Mouse (Mus musculus) midbrain, embryonic 11.5 days (tissue): Measurements from ENCODE around the gene Gm1123. TPM values are rescaled to one million over a fixed set of nuclear protein-coding genes. Genes with fewer than 3 reads are reported as not detected.

Experiments used
- ATAC-seq: fragments of 200-750 bp; cut with Nextera tagmentation; 2 replicates; pipeline ENCODE4 v1.8.0; 2017; ENCODE audit warnings: moderate TSS enrichment, moderate library complexity; ENCODE audit not compliant: low FRiP score
- DNase-seq: peaks from one replicate; pipeline ENCODE4 v3.0.0; 2015; ENCODE audit warnings: low spot score; ENCODE audit errors: missing footprints
- H3K27ac ChIP-seq: fragments of 300-500 bp; sonication (generic); 2 replicates; pipeline ENCODE4 v1.5.1; 2014; ENCODE audit warnings: low read depth, low read length
- H3K27me3 ChIP-seq: fragments of 300-500 bp; sonication (generic); 2 replicates; pipeline ENCODE4 v1.6.1; 2014; ENCODE audit warnings: mild to moderate bottlenecking, low read length, moderate library complexity, mixed read lengths; ENCODE audit not compliant: control insufficient read depth, insufficient read depth
- H3K36me3 ChIP-seq: fragments of 300-500 bp; sonication (generic); 2 replicates; pipeline ENCODE4 v1.6.1; 2014; ENCODE audit warnings: mild to moderate bottlenecking, low read length, moderate library complexity, mixed read lengths; ENCODE audit not compliant: control insufficient read depth, insufficient read depth
- H3K4me1 ChIP-seq: fragments of 300-500 bp; sonication (generic); 2 replicates; pipeline ENCODE4 v1.6.1; 2014; ENCODE audit warnings: low read length; ENCODE audit not compliant: control insufficient read depth, insufficient read depth
- H3K4me2 ChIP-seq: fragments of 300-500 bp; sonication (generic); 2 replicates; pipeline ENCODE4 v1.6.1; 2014; ENCODE audit warnings: mild to moderate bottlenecking, moderate library complexity
- H3K4me3 ChIP-seq: fragments of 300-500 bp; sonication (generic); 2 replicates; pipeline ENCODE4 v1.5.1; 2014; ENCODE audit warnings: low read depth, low read length
- H3K9ac ChIP-seq: fragments of 300-500 bp; sonication (generic); 2 replicates; pipeline ENCODE4 v1.6.1; 2014; ENCODE audit warnings: low read length
- H3K9me3 ChIP-seq: fragments of 300-500 bp; sonication (generic); 2 replicates; pipeline ENCODE4 v1.6.1; 2016; ENCODE audit warnings: low read length; ENCODE audit not compliant: control insufficient read depth
- WGBS: fragments of 180-500 bp; shearing (Covaris S2); extraction: QIAGEN DNeasy Blood & Tissue Kit; methylation state at CpG from one replicate; pipeline ENCODE4 v1.1.7; 2014; 5-methylcytosine and 5-hydroxymethylcytosine counted together
- polyA plus RNA-seq: library from polyadenylated mRNA; unstranded; fragments of >200 nt; fragmentation: Nextera tagmentation; extraction: Ambion mirVana; gene quantifications from 2 replicates; pipeline ENCODE4 v1.2.1, GENCODE M21; 2014

Gene Gm1123
- polyA plus RNA-seq, 1 experiment from 2014 or later, result 0.08 TPM

GRCm38 (mm10) chr9:99016759-99017158 is 18.8 kb downstream of the Gm1123 start:
- H3K4me1 ChIP-seq, result no peaks in the 10 kb centered on the region
- no peak overlapping the region for H3K9ac ChIP-seq
- H3K27ac ChIP-seq, result no peak overlapping the region
- ATAC-seq (no peak), DNase-seq (peak; percentile 1)
- H3K27me3 ChIP-seq, result no peaks in the 10 kb centered on the region
- no peak overlapping the region for H3K4me2 ChIP-seq
- no peaks in the 10 kb centered on the region for H3K36me3 ChIP-seq
- WGBS, result 80% methylated on average over 3 of the region's 3 CpGs
- no peaks in the 10 kb centered on the region for H3K9me3 ChIP-seq
- H3K4me3 ChIP-seq, result no peak overlapping the region

- WGBS, result 80% methylated on average over 3 of the region's 3 CpGs
- no peaks in the 10 kb centered on the region for H3K27me3 ChIP-seq
- no peak overlapping the region for H3K4me3 ChIP-seq
- ATAC-seq (no peak), DNase-seq (peak; percentile 64)
- no peak overlapping the region for H3K9ac ChIP-seq
- no peaks in the 10 kb centered on the region for H3K36me3 ChIP-seq
- no peaks in the 10 kb centered on the region for H3K4me1 ChIP-seq
- no peaks in the 10 kb centered on the region for H3K9me3 ChIP-seq
- H3K27ac ChIP-seq, result no peak overlapping the region
- no peak overlapping the region for H3K4me2 ChIP-seq
Measured at GRCm38 (mm10) chr9:99016301-99016700, 19.2 kb downstream of the Gm1123 start.

GRCm38 (mm10) chr9:99009898-99010199 is 25.7 kb downstream of the Gm1123 start:
- Histone ChIP-seq H3K4me3 (no peak overlapping the region), H3K4me1 (no peaks in the 10 kb centered on the region), H3K9me3 (no peaks in the 10 kb centered on the region), H3K4me2 (no peak overlapping the region), H3K27ac (no peak overlapping the region), H3K27me3 (no peaks in the 10 kb centered on the region), H3K9ac (no peak overlapping the region), H3K36me3 (no peaks in the 10 kb centered on the region)
- DNase-seq, result no peak
- WGBS, result 92% methylated on average over 3 of the region's 3 CpGs
- no peak for ATAC-seq

- DNase-seq (peak; percentile 64), ATAC-seq (no peak)
- WGBS, result 82% methylated on average over 12 of the region's 12 CpGs
- H3K4me1 ChIP-seq, result no peaks in the 10 kb centered on the region
- no peaks in the 10 kb centered on the region for H3K36me3 ChIP-seq
- no peak overlapping the region for H3K9ac ChIP-seq
- no peak overlapping the region for H3K4me3 ChIP-seq
- no peaks in the 10 kb centered on the region for H3K27me3 ChIP-seq
- H3K9me3 ChIP-seq, result no peaks in the 10 kb centered on the region
- no peak overlapping the region for H3K27ac ChIP-seq
- no peak overlapping the region for H3K4me2 ChIP-seq
Measured at GRCm38 (mm10) chr9:99009069-99009897, 26.2 kb downstream of the Gm1123 start.

GRCm38 (mm10) chr9:99001326-99001725 is 34.2 kb downstream of the Gm1123 start:
- Histone ChIP-seq H3K9me3 (no peaks in the 10 kb centered on the region), H3K9ac (no peak overlapping the region), H3K27ac (no peak overlapping the region), H3K27me3 (no peaks in the 10 kb centered on the region), H3K4me2 (no peak overlapping the region), H3K4me1 (no peaks in the 10 kb centered on the region), H3K36me3 (peaks cover 4% of the 10 kb centered on the region; the same call in 1 of the 2 replicates), H3K4me3 (no peak overlapping the region)
- WGBS, result 93% methylated on average over 6 of the region's 6 CpGs
- ATAC-seq (no peak), DNase-seq (peak; percentile 57)

GRCm38 (mm10) chr9:98999881-99000339 is 35.6 kb downstream of the Gm1123 start:
- WGBS, result 86% methylated on average over 9 of the region's 9 CpGs
- Histone ChIP-seq H3K27ac (no peak overlapping the region), H3K4me2 (no peak overlapping the region), H3K36me3 (peaks cover 4% of the 10 kb centered on the region; the same call in 1 of the 2 replicates), H3K9me3 (no peaks in the 10 kb centered on the region), H3K4me3 (no peak overlapping the region), H3K4me1 (no peaks in the 10 kb centered on the region), H3K27me3 (no peaks in the 10 kb centered on the region), H3K9ac (no peak overlapping the region)
- peak; percentile 6 for DNase-seq
- ATAC-seq, result no peak

- 89% methylated on average over 4 of the region's 4 CpGs for WGBS
- ATAC-seq, result no peak
- Histone ChIP-seq H3K27me3 (no peaks in the 10 kb centered on the region), H3K4me2 (no peak overlapping the region), H3K4me3 (no peak overlapping the region), H3K36me3 (no peaks in the 10 kb centered on the region), H3K9ac (no peak overlapping the region), H3K9me3 (no peaks in the 10 kb centered on the region), H3K27ac (no peak overlapping the region), H3K4me1 (no peaks in the 10 kb centered on the region)
- peak; percentile 6 for DNase-seq
Measured at GRCm38 (mm10) chr9:98994103-98994502, 41.4 kb downstream of the Gm1123 start.

GRCm38 (mm10) chr9:98987131-98987530 is 48.4 kb downstream of the Gm1123 start:
- peaks cover 2% of the 10 kb centered on the region; the same call in 1 of the 2 replicates for H3K27me3 ChIP-seq
- H3K4me1 ChIP-seq, result peaks cover 6% of the 10 kb centered on the region
- peak overlapping the region; percentile 75 for H3K9ac ChIP-seq
- ATAC-seq (no peak), DNase-seq (no peak)
- no peak overlapping the region for H3K27ac ChIP-seq
- WGBS, result 60% methylated on average over 9 of the region's 9 CpGs
- H3K4me3 ChIP-seq, result peak overlapping the region; percentile 78
- no peaks in the 10 kb centered on the region for H3K36me3 ChIP-seq
- no peaks in the 10 kb centered on the region for H3K9me3 ChIP-seq
- peak overlapping the region; percentile 85 for H3K4me2 ChIP-seq

- WGBS, result under 1% methylated on average over 50 of the region's 50 CpGs
- Histone ChIP-seq H3K27me3 (peaks cover 2% of the 10 kb centered on the region; the same call in 1 of the 2 replicates), H3K27ac (no peak overlapping the region), H3K9ac (peak overlapping the region; percentile 75), H3K4me2 (peak overlapping the region; percentile 85), H3K36me3 (no peaks in the 10 kb centered on the region), H3K9me3 (no peaks in the 10 kb centered on the region), H3K4me3 (peak overlapping the region; percentile 78), H3K4me1 (peaks cover 6% of the 10 kb centered on the region)
- no peak for DNase-seq
- ATAC-seq, result peak; percentile 55; the same call in 1 of the 2 replicates
Measured at GRCm38 (mm10) chr9:98986476-98987096, 48.9 kb downstream of the Gm1123 start.
